Mouse (Mus musculus): ENCODE results near the gene Rorc.
A peak's percentile ranks its signal among the peaks of the same experiment; 100 is the strongest.

Gene Rorc

GRCm38 (mm10) chr3:94430980-94431379, 58.4 kb downstream of the Rorc start:
- DNase-seq (ENCODE audit: low read depth, low spot score): no peak

- DNase-seq (ENCODE audit: low read depth, low spot score): no peak
Observed at GRCm38 (mm10) chr3:94434305-94434704, 61.7 kb downstream of the Rorc start.

GRCm38 (mm10) chr3:94436420-94436819, 63.8 kb downstream of the Rorc start:
- no peak for DNase-seq (ENCODE audit: low read depth, low spot score)

- no peak for DNase-seq (ENCODE audit: low read depth, low spot score)
Observed at GRCm38 (mm10) chr3:94441182-94441581, 68.6 kb downstream of the Rorc start.

GRCm38 (mm10) chr3:94442951-94443596, 70.5 kb downstream of the Rorc start, which contains the start of gene Mrpl9:
Gene Mrpl9 (plus strand): TSS chr3:94443318.
- DNase-seq (ENCODE audit: low read depth, low spot score): peak; percentile 95

- DNase-seq (ENCODE audit: low read depth, low spot score): no peak
Observed at GRCm38 (mm10) chr3:94443597-94443964, 71.0 kb downstream of the Rorc start, which contains the start of gene Oaz3. Gene Oaz3 (minus strand): TSS chr3:94443915.
